Comparison of ENCODE assay signal across 15 mouse cellular contexts in genomic region chr6:40413046-40413445, GRCm38 (mm10). TPM values are rescaled to one million over a fixed set of nuclear protein-coding genes. Genes with fewer than 3 reads are reported as not detected.
"Had no signal": no experiment of that assay in that cellular context is flagged by ENCODE, and none has a peak within 500 bp of the region (broad histone marks: within the 10 kb centered on the region; RNA-seq: fewer than 3 reads in every experiment).

No protein-coding gene starts in this region.

- H3K9me3 ChIP-seq: kidney, embryonic 15.5 days; limb, embryonic 15.5 days; liver, embryonic 12.5 days; midbrain, embryonic 13.5 days had no signal

- H3K9ac ChIP-seq: kidney, embryonic 15.5 days; limb, embryonic 15.5 days; liver, embryonic 12.5 days; midbrain, embryonic 13.5 days had no signal

- H3K27ac ChIP-seq: kidney, embryonic 15.5 days; limb, embryonic 15.5 days; liver, embryonic 12.5 days; midbrain, embryonic 13.5 days had no signal

- ATAC-seq: liver, embryonic 12.5 days; midbrain, embryonic 13.5 days had no signal

- DNase-seq: kidney, postnatal 25 days; layer of hippocampus, postnatal 36 days; lung, postnatal 36 days; right cerebral cortex, postnatal 14 days; thymus, postnatal 4 days had no signal

- H3K27me3 ChIP-seq: kidney, embryonic 15.5 days; limb, embryonic 15.5 days; liver, embryonic 12.5 days; midbrain, embryonic 13.5 days had no signal

- H3K4me2 ChIP-seq: kidney, embryonic 15.5 days; limb, embryonic 15.5 days; liver, embryonic 12.5 days; midbrain, embryonic 13.5 days had no signal

- H3K4me1 ChIP-seq: kidney, embryonic 15.5 days; limb, embryonic 15.5 days; liver, embryonic 12.5 days; midbrain, embryonic 13.5 days had no signal

- H3K4me3 ChIP-seq: kidney, embryonic 15.5 days; limb, embryonic 15.5 days; liver, embryonic 12.5 days; midbrain, embryonic 13.5 days had no signal

RNA-seq across cellular contexts. Expression of gene Wee2, which starts 25.8 kb away (rescaled TPM):
- total RNA-seq: left cerebral cortex, postnatal 25 days; megakaryocyte progenitor cell, adult 5-6 weeks had no signal
- polyA plus RNA-seq: limb, embryonic 15.5 days; liver, embryonic 12.5 days; liver, embryonic 16.5 days; lung, embryonic 16.5 days; small intestine, adult 2 months; stomach, embryonic 16.5 days had no signal
